Mouse (Mus musculus): ENCODE measurements around the gene Spsb1. TPM values are rescaled to one million over a fixed set of nuclear protein-coding genes. Genes with fewer than 3 reads are reported as not detected.

Spsb1 gene
- polyA plus RNA-seq, 1 experiment = 3.0 TPM

DNA sequence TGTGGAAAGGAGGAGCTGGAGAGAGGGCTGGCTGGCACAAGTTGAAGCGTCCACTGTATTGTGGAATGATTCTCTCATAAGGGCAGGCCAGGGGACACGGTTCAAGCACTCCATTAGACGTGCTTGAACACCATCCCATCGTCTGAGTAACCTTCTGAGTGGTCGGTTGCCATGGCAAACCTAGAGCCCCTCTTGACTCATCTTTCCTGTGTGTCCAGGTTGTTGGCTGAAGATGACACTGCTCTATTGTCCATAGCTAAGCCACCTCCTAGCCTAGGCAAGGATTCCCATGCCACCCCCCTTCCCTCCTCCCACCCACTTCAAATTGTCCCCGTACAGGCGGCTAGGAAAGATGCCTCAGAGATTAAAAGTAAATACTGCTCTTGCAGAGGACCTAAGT lies 45.9 kb downstream of the Spsb1 start:
- no peak overlapping the region for H3ac ChIP-seq (ENCODE audit: control insufficient read depth, insufficient read length, low read depth)
- H3K36me3 ChIP-seq (ENCODE audit: control insufficient read depth, insufficient read depth) = no peaks in the 10 kb centered on the region
- H3K79me2 ChIP-seq (ENCODE audit: control insufficient read depth, insufficient read depth) = no peaks in the 10 kb centered on the region
- TF ChIP-seq MAX (IDR thresholded peaks at IDR 0.05) (no peak), MYOG (IDR thresholded peaks at IDR 0.05; ENCODE audit: control insufficient read depth, extremely low read depth, insufficient read length) (no peak), CTCF (IDR thresholded peaks at IDR 0.05; ENCODE audit: control insufficient read depth, insufficient read depth, insufficient read length) (no peak), CEBPB (IDR thresholded peaks at IDR 0.05; ENCODE audit: low read depth) (no peak), USF1 (IDR thresholded peaks at IDR 0.05; ENCODE audit: low read depth) (no peak), MYOD1 (IDR thresholded peaks at IDR 0.05; ENCODE audit: control insufficient read depth, insufficient read length, low read depth) (no peak), FOSL1 (IDR thresholded peaks at IDR 0.05; ENCODE audit: insufficient read depth, low read length, poor library complexity, severe bottlenecking) (no peak)
- H3K4me3 ChIP-seq (ENCODE audit: insufficient read depth, poor library complexity, severe bottlenecking) = no peak overlapping the region
- H3K27me3 ChIP-seq (ENCODE audit: control insufficient read depth, insufficient read depth, insufficient read length) = no peaks in the 10 kb centered on the region
- no peaks in the 10 kb centered on the region for H3K79me3 ChIP-seq (ENCODE audit: low read depth)

DNA sequence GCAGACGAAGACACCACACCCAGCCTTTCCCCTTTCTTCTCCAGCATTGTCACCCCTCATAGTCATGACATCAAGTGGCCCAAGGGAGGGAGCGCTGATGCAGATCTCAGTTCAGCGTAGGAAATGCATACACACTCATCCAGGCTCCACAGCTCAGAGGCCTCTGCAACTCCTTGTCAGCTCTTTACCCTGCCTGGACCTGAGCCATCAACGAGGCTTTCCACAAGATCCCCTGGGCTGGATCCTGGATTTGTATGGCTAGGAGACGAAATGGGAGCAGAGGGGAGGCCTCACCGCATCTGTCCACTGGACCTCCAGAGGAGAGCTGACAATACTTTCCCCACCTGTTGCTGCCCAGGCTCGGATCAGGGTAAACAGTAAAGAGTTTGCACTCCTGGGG lies 47.2 kb downstream of the Spsb1 start:
- no peak overlapping the region for H3K4me3 ChIP-seq (ENCODE audit: insufficient read depth, poor library complexity, severe bottlenecking)
- no peaks in the 10 kb centered on the region for H3K36me3 ChIP-seq (ENCODE audit: control insufficient read depth, insufficient read depth)
- no peaks in the 10 kb centered on the region for H3K27me3 ChIP-seq (ENCODE audit: control insufficient read depth, insufficient read depth, insufficient read length)
- no peak overlapping the region for H3ac ChIP-seq (ENCODE audit: control insufficient read depth, insufficient read length, low read depth)
- TF ChIP-seq USF1 (IDR thresholded peaks at IDR 0.05; ENCODE audit: low read depth) = no peak
- H3K79me2 ChIP-seq (ENCODE audit: control insufficient read depth, insufficient read depth) = no peaks in the 10 kb centered on the region
- no peaks in the 10 kb centered on the region for H3K79me3 ChIP-seq (ENCODE audit: low read depth)

DNA sequence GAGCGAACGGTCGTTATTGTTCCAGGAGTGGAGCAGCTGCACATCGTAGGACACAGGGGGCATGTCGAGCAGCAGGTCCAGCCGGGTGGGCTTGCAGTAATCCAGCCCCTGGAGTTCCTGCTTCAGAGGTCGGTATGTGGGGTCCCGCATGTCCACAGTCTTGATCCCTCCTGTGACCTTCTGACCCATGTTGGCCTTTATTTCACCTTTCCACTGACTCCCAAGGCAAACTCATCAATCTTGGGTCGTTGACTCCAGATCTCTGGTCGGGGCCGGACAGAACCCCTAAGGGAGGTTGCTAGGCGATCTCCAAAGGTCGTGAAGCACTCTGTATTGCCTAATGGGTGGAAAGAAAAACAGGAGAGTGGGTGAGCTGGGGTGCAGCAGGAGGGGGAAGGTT lies 47.9 kb downstream of the Spsb1 start:
- Histone ChIP-seq H3K79me2 (ENCODE audit: control insufficient read depth, insufficient read depth) (no peaks in the 10 kb centered on the region), H3K36me3 (ENCODE audit: control insufficient read depth, insufficient read depth) (no peaks in the 10 kb centered on the region), H3K4me3 (ENCODE audit: insufficient read depth, poor library complexity, severe bottlenecking) (no peak overlapping the region), H3ac (ENCODE audit: control insufficient read depth, insufficient read length, low read depth) (no peak overlapping the region), H3K27me3 (ENCODE audit: control insufficient read depth, insufficient read depth, insufficient read length) (no peaks in the 10 kb centered on the region), H3K79me3 (ENCODE audit: low read depth) (no peaks in the 10 kb centered on the region)
- TF ChIP-seq MYOD1 (IDR thresholded peaks at IDR 0.05; ENCODE audit: control insufficient read depth, insufficient read length, low read depth) = no peak
- no peak for TF ChIP-seq FOSL1 (IDR thresholded peaks at IDR 0.05; ENCODE audit: insufficient read depth, low read length, poor library complexity, severe bottlenecking)
- TF ChIP-seq CEBPB (IDR thresholded peaks at IDR 0.05; ENCODE audit: low read depth) = no peak
- TF ChIP-seq USF1 (IDR thresholded peaks at IDR 0.05; ENCODE audit: low read depth) = no peak
- TF ChIP-seq CTCF (IDR thresholded peaks at IDR 0.05; ENCODE audit: control insufficient read depth, insufficient read depth, insufficient read length) = no peak
- TF ChIP-seq MYOG (IDR thresholded peaks at IDR 0.05; ENCODE audit: control insufficient read depth, extremely low read depth, insufficient read length) = no peak

GRCm38 (mm10) chr4:149905302-149905974 lies 49.4 kb downstream of the Spsb1 start:
- H3K79me3 ChIP-seq (ENCODE audit: low read depth) = no peaks in the 10 kb centered on the region
- H3K4me3 ChIP-seq (ENCODE audit: insufficient read depth, poor library complexity, severe bottlenecking) = no peak overlapping the region
- H3K79me2 ChIP-seq (ENCODE audit: control insufficient read depth, insufficient read depth) = no peaks in the 10 kb centered on the region
- TF ChIP-seq FOSL1 (IDR thresholded peaks at IDR 0.05; ENCODE audit: insufficient read depth, low read length, poor library complexity, severe bottlenecking) (no peak), CTCF (IDR thresholded peaks at IDR 0.05; ENCODE audit: control insufficient read depth, insufficient read depth, insufficient read length) (no peak)
- no peaks in the 10 kb centered on the region for H3K27me3 ChIP-seq (ENCODE audit: control insufficient read depth, insufficient read depth, insufficient read length)
- H3K36me3 ChIP-seq (ENCODE audit: control insufficient read depth, insufficient read depth) = no peaks in the 10 kb centered on the region
- H3ac ChIP-seq (ENCODE audit: control insufficient read depth, insufficient read length, low read depth) = no peak overlapping the region

DNA sequence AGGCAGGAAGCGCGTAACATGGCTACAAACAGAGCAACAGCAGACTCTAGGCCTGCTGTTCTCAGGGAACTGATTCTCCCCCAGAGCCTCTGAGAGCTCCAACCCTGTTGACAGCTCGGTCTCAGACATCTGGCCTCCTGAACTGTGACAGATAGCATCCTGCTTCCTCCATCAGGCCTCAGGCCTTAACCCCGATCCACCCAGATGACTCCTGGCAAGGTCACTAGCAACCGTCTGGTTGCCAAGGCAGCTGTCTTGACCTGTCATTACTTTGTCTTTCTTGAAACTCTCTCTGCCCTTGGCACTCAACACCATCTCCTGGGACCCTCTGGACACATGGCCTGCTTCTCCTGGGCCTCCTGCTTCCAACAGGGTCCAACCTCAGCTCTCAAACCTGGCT lies 51.8 kb downstream of the Spsb1 start:
- Histone ChIP-seq H3K79me3 (ENCODE audit: low read depth) (no peaks in the 10 kb centered on the region), H3K36me3 (ENCODE audit: control insufficient read depth, insufficient read depth) (no peaks in the 10 kb centered on the region), H3K27me3 (ENCODE audit: control insufficient read depth, insufficient read depth, insufficient read length) (no peaks in the 10 kb centered on the region), H3K79me2 (ENCODE audit: control insufficient read depth, insufficient read depth) (no peaks in the 10 kb centered on the region), H3ac (ENCODE audit: control insufficient read depth, insufficient read length, low read depth) (no peak overlapping the region), H3K4me3 (ENCODE audit: insufficient read depth, poor library complexity, severe bottlenecking) (no peak overlapping the region)
- no peak for TF ChIP-seq CTCF (IDR thresholded peaks at IDR 0.05; ENCODE audit: control insufficient read depth, insufficient read depth, insufficient read length)
- no peak for TF ChIP-seq USF1 (IDR thresholded peaks at IDR 0.05; ENCODE audit: low read depth)
- no peak for TF ChIP-seq MYOD1 (IDR thresholded peaks at IDR 0.05; ENCODE audit: control insufficient read depth, insufficient read length, low read depth)
- no peak for TF ChIP-seq FOSL1 (IDR thresholded peaks at IDR 0.05; ENCODE audit: insufficient read depth, low read length, poor library complexity, severe bottlenecking)
- no peak for TF ChIP-seq MYOG (IDR thresholded peaks at IDR 0.05; ENCODE audit: control insufficient read depth, extremely low read depth, insufficient read length)
- TF ChIP-seq MAX (IDR thresholded peaks at IDR 0.05) = no peak
- TF ChIP-seq CEBPB (IDR thresholded peaks at IDR 0.05; ENCODE audit: low read depth) = no peak

GRCm38 (mm10) chr4:149901349-149901782 lies 53.5 kb downstream of the Spsb1 start:
- Histone ChIP-seq H3K4me3 (ENCODE audit: insufficient read depth, poor library complexity, severe bottlenecking) (no peak overlapping the region), H3K79me3 (ENCODE audit: low read depth) (no peaks in the 10 kb centered on the region), H3K36me3 (ENCODE audit: control insufficient read depth, insufficient read depth) (no peaks in the 10 kb centered on the region), H3ac (ENCODE audit: control insufficient read depth, insufficient read length, low read depth) (no peak overlapping the region), H3K79me2 (ENCODE audit: control insufficient read depth, insufficient read depth) (no peaks in the 10 kb centered on the region), H3K27me3 (ENCODE audit: control insufficient read depth, insufficient read depth, insufficient read length) (no peaks in the 10 kb centered on the region)
- TF ChIP-seq MAX (IDR thresholded peaks at IDR 0.05) = no peak
- TF ChIP-seq CTCF (IDR thresholded peaks at IDR 0.05; ENCODE audit: control insufficient read depth, insufficient read depth, insufficient read length) = no peak
- TF ChIP-seq CEBPB (IDR thresholded peaks at IDR 0.05; ENCODE audit: low read depth) = no peak
